Mouse (Mus musculus) ES-E14 (cell line): ENCODE measurements around the gene Ptprt.

ENCODE experiments used
- HCFC1 ChIP-seq: IDR thresholded peaks from 2 replicates; pipeline ENCODE4 v1.6.1; 2012; ENCODE audit warnings: low read length, inconsistent platforms, borderline replicate concordance; ENCODE audit not compliant: insufficient read depth
- MAFK ChIP-seq: IDR thresholded peaks from 2 replicates; pipeline ENCODE4 v1.6.1; 2014; ENCODE audit warnings: mild to moderate bottlenecking, low read depth, low read length, inconsistent platforms; ENCODE audit not compliant: insufficient read depth

GRCm38 (mm10) chr2:161498449-161499096 is 1162.4 kb downstream of the Ptprt start:
- no peak for TF ChIP-seq HCFC1
- TF ChIP-seq MAFK, result no peak
